In genomic region chr6:55559797-55560196, GRCm38 (mm10) we compare ENCODE assay signal across 17 mouse cellular contexts.
"Had no signal": no experiment of that assay in that cellular context is flagged by ENCODE, and none has a peak within 500 bp of the region (broad histone marks: within the 10 kb centered on the region; RNA-seq: fewer than 3 reads in every experiment).

No protein-coding gene starts in this region.

- ATAC-seq: liver, embryonic 12.5 days; liver, postnatal 0 days; lung, postnatal 0 days; midbrain, embryonic 13.5 days; midbrain, embryonic 15.5 days; midbrain, embryonic 16.5 days had no signal

- DNase-seq: left cerebral cortex, postnatal 4 days; liver; liver, embryonic 13.5 days; liver, postnatal 0 days; lung, adult 18-20 months; lung, adult 2 months; lung, embryonic 14.5 days; lung, postnatal 10 days; lung, postnatal 14 days; lung, postnatal 36 days; lung, postnatal 4 days; midbrain, embryonic 14.5 days had no signal
